Mouse (Mus musculus) limb, embryonic 14.5 days (tissue): ENCODE data around the gene Parvb. TPM values are rescaled to one million over a fixed set of nuclear protein-coding genes. Genes with fewer than 3 reads are reported as not detected.

Experiments used
- ATAC-seq: fragments of 200-750 bp; cut with Nextera tagmentation; 2 replicates; pipeline ENCODE4 v1.8.0; 2017; ENCODE audit warnings: low read depth, moderate number of reproducible peaks, moderate TSS enrichment; ENCODE audit not compliant: low FRiP score
- DNase-seq: peaks from one replicate; pipeline ENCODE4 v3.0.0-alpha.2; 2015; ENCODE audit warnings: low spot score
- H3K27ac ChIP-seq: fragments of 300-500 bp; sonication (generic); replicated peaks from 2 replicates; pipeline ENCODE4 v1.5.1; 2014; ENCODE audit warnings: low read depth, mild to moderate bottlenecking, low read length, moderate library complexity, mixed read lengths
- H3K27me3 ChIP-seq: fragments of 300-500 bp; sonication (generic); 2 replicates; pipeline ENCODE4 v1.6.1; 2014; ENCODE audit warnings: low read length, mixed read lengths; ENCODE audit not compliant: control insufficient read depth, insufficient read depth
- H3K36me3 ChIP-seq: fragments of 300-500 bp; sonication (generic); 2 replicates; pipeline ENCODE4 v1.6.1; 2014; ENCODE audit warnings: mild to moderate bottlenecking, low read length, moderate library complexity, mixed read lengths; ENCODE audit not compliant: control insufficient read depth, insufficient read depth
- H3K4me1 ChIP-seq: fragments of 300-500 bp; sonication (generic); 2 replicates; pipeline ENCODE4 v1.6.1; 2014; ENCODE audit warnings: antibody characterized with exemption, low read length, mixed read lengths; ENCODE audit not compliant: control insufficient read depth, insufficient read depth
- H3K4me2 ChIP-seq: fragments of 300-500 bp; sonication (generic); replicated peaks from 2 replicates; pipeline ENCODE4 v1.6.1; 2014; ENCODE audit warnings: low read depth, mild to moderate bottlenecking, low read length, moderate library complexity; ENCODE audit not compliant: severe bottlenecking
- H3K4me3 ChIP-seq: fragments of 300-500 bp; sonication (generic); replicated peaks from 2 replicates; pipeline ENCODE4 v1.5.1; 2014; ENCODE audit warnings: low read length
- H3K9ac ChIP-seq: fragments of 300-500 bp; sonication (generic); 2 replicates; pipeline ENCODE4 v1.6.1; 2014; ENCODE audit warnings: mild to moderate bottlenecking, low read depth, low read length, moderate library complexity; ENCODE audit not compliant: severe bottlenecking
- H3K9me3 ChIP-seq: fragments of 300-500 bp; sonication (generic); 2 replicates; pipeline ENCODE4 v1.6.1; 2016; ENCODE audit warnings: low read length; ENCODE audit not compliant: control insufficient read depth
- POLR2A ChIP-seq: fragments of 200-500 bp; IDR thresholded peaks from 2 replicates; pipeline ENCODE4 v1.8.0; 2012; ENCODE audit warnings: inconsistent platforms, mild to moderate bottlenecking, moderate library complexity, borderline replicate concordance; ENCODE audit not compliant: insufficient read depth, insufficient read length; ENCODE audit errors: extremely low read depth
- WGBS: fragments of 180-500 bp; shearing (Covaris S2); extraction: QIAGEN DNeasy Blood & Tissue Kit; methylation state at CpG from one replicate; pipeline ENCODE4 v1.1.7; 2014; 5-methylcytosine and 5-hydroxymethylcytosine counted together
- polyA plus RNA-seq, 2 experiments: library from polyadenylated mRNA; depleted of rRNA in 1 of 2; stranded (reverse) in 1 of 2; unstranded in 1 of 2; fragments of >200 nt; fragmentation: Nextera tagmentation in 1 of 2; extraction: Ambion mirVana in 1 of 2; gene quantifications; 2 replicates each; pipeline versions ENCODE4 v1.2.1 to v1.2.3; 2012 to 2014

The Parvb gene
- polyA plus RNA-seq, 2 experiments: 2.4 to 13.5 TPM

GRCm38 (mm10) chr15:84191724-84192057 is 40.2 kb upstream of the Parvb start:
- no peak for ATAC-seq
- Histone ChIP-seq H3K27me3 (no peaks in the 10 kb centered on the region), H3K27ac (peak overlapping the region; percentile 89), H3K4me3 (peak overlapping the region; percentile 90), H3K4me1 (peaks cover 5% of the 10 kb centered on the region), H3K9me3 (no peaks in the 10 kb centered on the region), H3K36me3 (peaks cover 13% of the 10 kb centered on the region), H3K4me2 (peak overlapping the region; percentile 79), H3K9ac (peak overlapping the region; percentile 88)
- under 1% methylated on average over 9 of the region's 9 CpGs for WGBS
- TF ChIP-seq POLR2A: no peak
- DNase-seq: no peak

- no peaks in the 10 kb centered on the region for H3K27me3 ChIP-seq
- H3K4me1 ChIP-seq: peaks cover 5% of the 10 kb centered on the region
- ATAC-seq: peak; percentile 99
- H3K36me3 ChIP-seq: peaks cover 18% of the 10 kb centered on the region
- H3K4me3 ChIP-seq: peak within 1 kb of the TSS; percentile 90
- TF ChIP-seq POLR2A: peak; percentile 85; the same call in 1 of the 2 replicates
- H3K9me3 ChIP-seq: no peaks in the 10 kb centered on the region
- 6% methylated on average over 48 of the region's 48 CpGs for WGBS
- peak within 1 kb of the TSS; percentile 89 for H3K27ac ChIP-seq
- H3K9ac ChIP-seq: peak within 1 kb of the TSS; percentile 88
- DNase-seq: peak; percentile 95
- peak within 1 kb of the TSS; percentile 79 for H3K4me2 ChIP-seq
Measured at GRCm38 (mm10) chr15:84192058-84192791, 39.6 kb upstream of the Parvb start, which contains the start of gene Samm50. Gene Samm50 (plus strand): TSS chr15:84192241.

GRCm38 (mm10) chr15:84196486-84197165 is 35.2 kb upstream of the Parvb start:
- peaks cover 5% of the 10 kb centered on the region for H3K4me1 ChIP-seq
- WGBS: 83% methylated on average over 8 of the region's 8 CpGs
- no peaks in the 10 kb centered on the region for H3K9me3 ChIP-seq
- H3K4me3 ChIP-seq: no peak overlapping the region
- ATAC-seq: no peak
- no peak for DNase-seq
- H3K36me3 ChIP-seq: peaks cover 62% of the 10 kb centered on the region
- H3K27ac ChIP-seq: no peak overlapping the region
- TF ChIP-seq POLR2A: no peak
- H3K9ac ChIP-seq: no peak overlapping the region
- H3K4me2 ChIP-seq: no peak overlapping the region
- H3K27me3 ChIP-seq: no peaks in the 10 kb centered on the region

GRCm38 (mm10) chr15:84207327-84207726 is 24.5 kb upstream of the Parvb start:
- no peaks in the 10 kb centered on the region for H3K27me3 ChIP-seq
- TF ChIP-seq POLR2A: no peak
- H3K9me3 ChIP-seq: no peaks in the 10 kb centered on the region
- H3K9ac ChIP-seq: no peak overlapping the region
- no peak overlapping the region for H3K4me3 ChIP-seq
- H3K4me1 ChIP-seq: 0 out of 2 replicates have a peak, but pooled peaks cover under 1% of the 10 kb centered on the region
- H3K36me3 ChIP-seq: peaks cover 84% of the 10 kb centered on the region
- DNase-seq (no peak), ATAC-seq (no peak)
- no peak overlapping the region for H3K4me2 ChIP-seq
- H3K27ac ChIP-seq: no peak overlapping the region
- WGBS: 95% methylated on average over 4 of the region's 4 CpGs

GRCm38 (mm10) chr15:84209517-84210412 is 22.1 kb upstream of the Parvb start:
- DNase-seq (no peak), ATAC-seq (no peak)
- Histone ChIP-seq H3K27ac (no peak overlapping the region), H3K4me3 (no peak overlapping the region), H3K4me1 (0 out of 2 replicates have a peak, but pooled peaks cover 2% of the 10 kb centered on the region), H3K9me3 (no peaks in the 10 kb centered on the region), H3K27me3 (no peaks in the 10 kb centered on the region), H3K4me2 (no peak overlapping the region), H3K36me3 (peaks cover 81% of the 10 kb centered on the region), H3K9ac (no peak overlapping the region)
- no peak for TF ChIP-seq POLR2A
- 89% methylated on average over 11 of the region's 11 CpGs for WGBS
